Mouse (Mus musculus) testis, postnatal 10 days (tissue): ENCODE measurements around the gene Ahctf1.
"Not testable (repeated sequence)": the region's sequence is repeated elsewhere in the genome, so short reads cannot be mapped to it uniquely, and the experiment has no call there.

Experiments used
- DNase-seq: peaks from one replicate; pipeline ENCODE4 v3.0.0; 2021; ENCODE audit warnings: low spot score

Ahctf1 gene

GRCm38 (mm10) chr1:179804140-179804881, 831 bp upstream of the Ahctf1 start:
- DNase-seq = no peak

- peak; percentile 73 for DNase-seq
These were observed 619 bp downstream of the Ahctf1 start, which contains the start of gene Gm10518 for GRCm38 (mm10) chr1:179802610-179803512. Gm10518 (plus strand) TSS chr1:179803376.

- DNase-seq = no peak
These were observed 4.7 kb downstream of the Ahctf1 start for GRCm38 (mm10) chr1:179798794-179799193.

- no peak for DNase-seq
These were observed 16.2 kb downstream of the Ahctf1 start for GRCm38 (mm10) chr1:179787281-179787680.

- DNase-seq = no peak
These were observed 18.0 kb downstream of the Ahctf1 start for GRCm38 (mm10) chr1:179785502-179785901.

GRCm38 (mm10) chr1:179784098-179784497, 19.4 kb downstream of the Ahctf1 start:
- no peak for DNase-seq

GRCm38 (mm10) chr1:179776831-179777230, 26.6 kb downstream of the Ahctf1 start:
- DNase-seq = no peak

GRCm38 (mm10) chr1:179760553-179760952, 42.9 kb downstream of the Ahctf1 start:
- no peak for DNase-seq

- DNase-seq = no peak
These were observed 43.4 kb downstream of the Ahctf1 start for GRCm38 (mm10) chr1:179760086-179760485.

GRCm38 (mm10) chr1:179756477-179756876, 47.0 kb downstream of the Ahctf1 start:
- no peak for DNase-seq

- no peak for DNase-seq
These were observed 50.5 kb downstream of the Ahctf1 start for GRCm38 (mm10) chr1:179753006-179753405.

- no peak for DNase-seq
These were observed 51.2 kb downstream of the Ahctf1 start for GRCm38 (mm10) chr1:179752276-179752675.

- DNase-seq = no peak
These were observed 58.3 kb downstream of the Ahctf1 start, which contains the start of gene Kif28 for GRCm38 (mm10) chr1:179745171-179745570. Kif28 (minus strand) TSS chr1:179745271.

- DNase-seq = no peak
These were observed 59.8 kb downstream of the Ahctf1 start for GRCm38 (mm10) chr1:179743593-179744193.

GRCm38 (mm10) chr1:179736483-179736882, 67.0 kb downstream of the Ahctf1 start:
- no peak for DNase-seq

- peak; percentile 83 for DNase-seq
These were observed 68.7 kb downstream of the Ahctf1 start for GRCm38 (mm10) chr1:179734500-179735474.

GRCm38 (mm10) chr1:179731391-179731790, 72.1 kb downstream of the Ahctf1 start:
- DNase-seq = no peak

- DNase-seq = no peak
These were observed 74.8 kb downstream of the Ahctf1 start for GRCm38 (mm10) chr1:179728661-179729060.

- no peak for DNase-seq
These were observed 80.5 kb downstream of the Ahctf1 start for GRCm38 (mm10) chr1:179722811-179723469.

GRCm38 (mm10) chr1:179715786-179716185, 87.7 kb downstream of the Ahctf1 start:
- DNase-seq = no peak

- not testable (repeated sequence) for DNase-seq
These were observed 88.2 kb downstream of the Ahctf1 start for GRCm38 (mm10) chr1:179715289-179715688.
